Mouse (Mus musculus) myocyte (in vitro differentiated cells): Measurements from ENCODE around the gene Tmem100.

Experiments used
- CEBPB ChIP-seq: IDR thresholded peaks from 2 replicates; pipeline ENCODE4 v1.6.1; 2011; ENCODE audit warnings: mild to moderate bottlenecking, moderate library complexity; ENCODE audit not compliant: poor library complexity, insufficient read depth, severe bottlenecking
- E2F4 ChIP-seq: IDR thresholded peaks from one replicate; pipeline ENCODE4 v1.6.1; 2011; ENCODE audit warnings: mild to moderate bottlenecking, control low read depth, moderate library complexity; ENCODE audit not compliant: insufficient read depth
- MAX ChIP-seq: IDR thresholded peaks from one replicate; pipeline ENCODE4 v1.6.1; 2011; ENCODE audit warnings: low read depth, mild to moderate bottlenecking, control low read depth
- MYOD1 ChIP-seq, 3 experiments: IDR thresholded peaks; one replicate each; pipeline ENCODE4 v1.6.1; 2011; ENCODE audit warnings: control low read depth in 2 of 3, low read depth in 2 of 3, mild to moderate bottlenecking in 2 of 3, moderate library complexity in 1 of 3; ENCODE audit not compliant: insufficient read length in 2 of 3, control insufficient read depth in 1 of 3
- MYOG ChIP-seq, 3 experiments: IDR thresholded peaks; one replicate each; pipeline ENCODE4 v1.6.1; 2011; ENCODE audit warnings: control low read depth in 2 of 3, low read depth in 2 of 3, mild to moderate bottlenecking in 2 of 3; ENCODE audit not compliant: insufficient read length in 2 of 3, control insufficient read depth in 1 of 3, insufficient read depth in 1 of 3
- POLR2A ChIP-seq: IDR thresholded peaks from one replicate; pipeline ENCODE4 v1.6.1; 2011; ENCODE audit warnings: low read depth, mild to moderate bottlenecking, control low read depth, moderate library complexity; ENCODE audit not compliant: insufficient read length
- POLR2AphosphoS2 ChIP-seq: IDR thresholded peaks from one replicate; pipeline ENCODE4 v1.6.1; 2011; ENCODE audit warnings: low read depth, control low read depth; ENCODE audit not compliant: insufficient read length
- REST ChIP-seq: IDR thresholded peaks from one replicate; pipeline ENCODE4 v1.6.1; 2011; ENCODE audit warnings: mild to moderate bottlenecking, control low read depth, moderate library complexity; ENCODE audit not compliant: insufficient read depth, insufficient read length
- TCF12 ChIP-seq: IDR thresholded peaks from one replicate; pipeline ENCODE4 v1.6.1; 2011; ENCODE audit warnings: mild to moderate bottlenecking, control low read depth; ENCODE audit not compliant: poor library complexity, insufficient read depth, severe bottlenecking
- TCF3 ChIP-seq: IDR thresholded peaks from one replicate; pipeline ENCODE4 v1.6.1; 2011; ENCODE audit warnings: low read depth, control low read depth; ENCODE audit not compliant: insufficient read length
- USF1 ChIP-seq: IDR thresholded peaks from one replicate; pipeline ENCODE4 v1.6.1; 2011; ENCODE audit warnings: low read depth, mild to moderate bottlenecking, control low read depth, moderate library complexity

DNA sequence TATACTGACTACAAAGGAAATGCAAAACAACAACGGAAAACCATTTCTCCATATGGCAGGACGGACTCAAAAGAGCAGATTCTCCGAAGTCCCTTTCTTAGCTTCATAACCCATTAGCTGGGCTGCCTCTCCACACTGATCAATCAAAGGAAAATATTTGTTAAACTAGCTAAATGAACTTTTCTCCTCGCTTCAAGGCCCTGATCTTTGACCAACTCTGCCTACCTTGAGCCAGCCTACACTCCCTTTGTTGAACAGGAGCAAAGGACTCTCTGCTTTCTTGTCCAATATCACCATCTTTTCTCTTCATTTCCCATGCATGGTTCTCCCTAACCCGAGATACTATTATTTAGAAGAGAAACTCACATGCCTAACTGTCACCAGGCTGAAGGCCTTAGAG, 34.6 kb upstream of the Tmem100 start:
- no peak for TF ChIP-seq MYOG (IDR thresholded peaks at IDR 0.05; ENCODE audit: control insufficient read depth in 1 of 3, insufficient read depth in 1 of 3, insufficient read length in 2 of 3, low read depth in 2 of 3)
- no peak for TF ChIP-seq POLR2A
- TF ChIP-seq E2F4 = no peak
- TF ChIP-seq CEBPB = no peak
- no peak for TF ChIP-seq USF1
- no peak for TF ChIP-seq MAX
- no peak for TF ChIP-seq REST
- TF ChIP-seq MYOD1 (IDR thresholded peaks at IDR 0.05; ENCODE audit: control insufficient read depth in 1 of 3, insufficient read length in 2 of 3, low read depth in 2 of 3) = no peak
- no peak for TF ChIP-seq TCF12
- no peak for TF ChIP-seq POLR2AphosphoS2
- TF ChIP-seq TCF3 = no peak
